Mouse (Mus musculus) hindbrain, embryonic 12.5 days (tissue): Measurements from ENCODE around the gene Trim38. TPM values are rescaled to one million over a fixed set of nuclear protein-coding genes. Genes with fewer than 3 reads are reported as not detected.

Source experiments
- ATAC-seq: fragments of 200-750 bp; cut with Nextera tagmentation; 2 replicates; pipeline ENCODE4 v1.8.0; 2017; ENCODE audit warnings: moderate TSS enrichment; ENCODE audit not compliant: low FRiP score
- H3K27ac ChIP-seq: fragments of 300-500 bp; sonication (generic); 2 replicates; pipeline ENCODE4 v1.5.1; 2016; ENCODE audit warnings: mild to moderate bottlenecking
- H3K27me3 ChIP-seq: fragments of 300-500 bp; sonication (generic); 2 replicates; pipeline ENCODE4 v1.6.1; 2016; ENCODE audit warnings: mild to moderate bottlenecking
- H3K36me3 ChIP-seq: fragments of 300-500 bp; sonication (generic); 2 replicates; pipeline ENCODE4 v1.6.1; 2016; ENCODE audit warnings: mild to moderate bottlenecking
- H3K4me1 ChIP-seq: fragments of 300-500 bp; sonication (generic); 2 replicates; pipeline ENCODE4 v1.6.1; 2016
- H3K4me2 ChIP-seq: fragments of 300-500 bp; sonication (generic); replicated peaks from 2 replicates; pipeline ENCODE4 v1.6.1; 2016; ENCODE audit warnings: mild to moderate bottlenecking
- H3K4me3 ChIP-seq: fragments of 300-500 bp; sonication (generic); 2 replicates; pipeline ENCODE4 v1.5.1; 2016; ENCODE audit warnings: mild to moderate bottlenecking
- H3K9ac ChIP-seq: fragments of 300-500 bp; sonication (generic); 2 replicates; pipeline ENCODE4 v1.6.1; 2016; ENCODE audit warnings: mild to moderate bottlenecking, moderate library complexity
- H3K9me3 ChIP-seq: fragments of 300-500 bp; sonication (generic); replicated peaks from 2 replicates; pipeline ENCODE4 v1.6.1; 2016; ENCODE audit warnings: mild to moderate bottlenecking
- WGBS: fragments of 180-500 bp; shearing (Covaris S2); methylation state at CpG from one replicate; pipeline ENCODE4 v1.1.7; 2016; 5-methylcytosine and 5-hydroxymethylcytosine counted together
- microRNA-seq: library from miRNA; unstranded; fragments of <30 nt; microRNA quantifications from one replicate; pipeline ENCODE4, GENCODE M21; 2017
- polyA plus RNA-seq: library from polyadenylated mRNA; unstranded; fragments of >200 nt; fragmentation: Nextera tagmentation; extraction: Ambion mirVana; gene quantifications from 2 replicates; pipeline ENCODE4 v1.2.1, GENCODE M21; 2016

The Trim38 gene
- polyA plus RNA-seq, 1 experiment from 2014 or later = not detected

- H3K36me3 ChIP-seq = no peaks in the 10 kb centered on the region
- H3K4me2 ChIP-seq = no peak overlapping the region
- H3K27me3 ChIP-seq = no peaks in the 10 kb centered on the region
- no peak overlapping the region for H3K4me3 ChIP-seq
- WGBS = 88% methylated on average over 5 of the region's 5 CpGs
- no peaks in the 10 kb centered on the region for H3K9me3 ChIP-seq
- H3K4me1 ChIP-seq = no peaks in the 10 kb centered on the region
- no peak overlapping the region for H3K27ac ChIP-seq
- no peak overlapping the region for H3K9ac ChIP-seq
- ATAC-seq = no peak
Measured at GRCm38 (mm10) chr13:23834836-23835235, 65.1 kb downstream of the Trim38 start.

- 95% methylated on average over 5 of the region's 5 CpGs for WGBS
- Histone ChIP-seq H3K9me3 (no peaks in the 10 kb centered on the region), H3K4me2 (no peak overlapping the region), H3K4me1 (no peaks in the 10 kb centered on the region), H3K4me3 (no peak overlapping the region), H3K27ac (no peak overlapping the region), H3K27me3 (no peaks in the 10 kb centered on the region), H3K9ac (no peak overlapping the region), H3K36me3 (no peaks in the 10 kb centered on the region)
- no peak for ATAC-seq
Measured at GRCm38 (mm10) chr13:23836630-23837029, 66.9 kb downstream of the Trim38 start.

DNA sequence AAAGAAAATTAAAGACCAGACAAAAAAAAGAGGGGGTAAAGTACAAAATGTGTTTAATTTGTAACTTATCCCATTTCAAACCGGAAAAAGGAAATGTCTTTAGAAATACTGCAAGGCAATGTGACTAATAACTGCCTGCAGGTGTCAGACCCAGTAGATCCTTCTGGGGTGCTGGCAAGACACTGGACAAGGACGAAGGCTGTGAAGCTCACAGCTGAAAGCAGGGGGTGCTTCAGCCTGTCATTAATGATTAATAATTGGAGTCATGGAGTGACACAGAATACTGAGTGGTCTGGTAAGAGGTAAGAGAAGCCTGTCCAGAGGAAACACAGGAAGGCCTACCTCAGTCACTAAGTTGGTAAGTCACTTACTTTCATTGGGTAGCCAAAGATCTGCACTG lies 69.6 kb downstream of the Trim38 start, which contains the start of gene Slc17a3:
Gene Slc17a3 (plus strand): TSS at position 127 of the 400 bp plus-strand sequence.
- H3K36me3 ChIP-seq = no peaks in the 10 kb centered on the region
- no peaks in the 10 kb centered on the region for H3K9me3 ChIP-seq
- no peak within 1 kb of the TSS for H3K9ac ChIP-seq
- no peak within 1 kb of the TSS for H3K27ac ChIP-seq
- 81% methylated on average over 2 of the region's 2 CpGs for WGBS
- ATAC-seq = no peak
- no peaks in the 10 kb centered on the region for H3K4me1 ChIP-seq
- no peak within 1 kb of the TSS for H3K4me2 ChIP-seq
- H3K27me3 ChIP-seq = no peaks in the 10 kb centered on the region
- H3K4me3 ChIP-seq = no peak within 1 kb of the TSS

Small RNA genes within 50 kb of the gene (microRNA-seq; reads per million reads assigned to microRNA genes)
- gene Gm44314 (not detected), gene Gm44484 (not detected)

Other genes starting within 250 kb of the Trim38 start
- 5.7 and 6.9 TPM in 2 replicates for gene Hist1h4h, start 238.9 kb upstream of the Trim38 start, polyA plus RNA-seq
- gene Hist1h2af, start 236.0 kb upstream of the Trim38 start, polyA plus RNA-seq = 5.2 TPM in 1 of 2 replicates, not detected in the other
- 2.2 and 4.4 TPM in 2 replicates for gene Hist1h3g, start 234.5 kb upstream of the Trim38 start, polyA plus RNA-seq
- gene Hist1h2bh, start 226.5 kb upstream of the Trim38 start, polyA plus RNA-seq = 0.37 and 0.57 TPM in 2 replicates
- gene Hist1h3f, start 225.9 kb upstream of the Trim38 start, polyA plus RNA-seq = 0.66 and 1.4 TPM in 2 replicates
- gene Hist1h4f, start 218.3 kb upstream of the Trim38 start, polyA plus RNA-seq = 1.4 TPM in 1 of 2 replicates, not detected in the other
- 0.23 and 0.39 TPM in 2 replicates for gene Hist1h1d, start 216.7 kb upstream of the Trim38 start, polyA plus RNA-seq
- gene Hist1h3e, start 207.5 kb upstream of the Trim38 start, polyA plus RNA-seq = 4.4 and 5.6 TPM in 2 replicates
- gene Hist1h2ae, start 198.7 kb upstream of the Trim38 start, polyA plus RNA-seq = 67.4 and 81.6 TPM in 2 replicates
- gene Hist1h2bg, start 198.5 kb upstream of the Trim38 start, polyA plus RNA-seq = 4.8 and 7.1 TPM in 2 replicates
- gene Hist1h2bf, start 195.7 kb upstream of the Trim38 start, polyA plus RNA-seq = 4.4 and 7.2 TPM in 2 replicates
- 0.46 and 2.5 TPM in 2 replicates for gene Hist1h2ad, start 195.5 kb upstream of the Trim38 start, polyA plus RNA-seq
- 2.2 and 4.8 TPM in 2 replicates for gene Hist1h3d, start 194.2 kb upstream of the Trim38 start, polyA plus RNA-seq
- gene Hist1h4d, start 188.3 kb upstream of the Trim38 start, polyA plus RNA-seq = 66.9 and 82.3 TPM in 2 replicates
- 1.9 and 2.2 TPM in 2 replicates for gene Hist1h2be, start 148.8 kb upstream of the Trim38 start, polyA plus RNA-seq
- 17.0 and 18.8 TPM in 2 replicates for gene Hist1h1e, start 147.4 kb upstream of the Trim38 start, polyA plus RNA-seq
- 0.72 and 0.93 TPM in 2 replicates for gene Hist1h2ac, start 86.0 kb upstream of the Trim38 start, polyA plus RNA-seq
- gene Hist1h2bc, start 85.7 kb upstream of the Trim38 start, polyA plus RNA-seq = 25.1 and 26.1 TPM in 2 replicates
- not detected in 2 replicates for gene Hist1h1t, start 74.1 kb upstream of the Trim38 start, polyA plus RNA-seq
- gene Hist1h4c, start 71.5 kb upstream of the Trim38 start, polyA plus RNA-seq = 3.6 and 4.2 TPM in 2 replicates
- gene Hfe, start 59.1 kb upstream of the Trim38 start, polyA plus RNA-seq = 4.9 and 5.2 TPM in 2 replicates
- 15.0 and 15.4 TPM in 2 replicates for gene Hist1h1c, start 31.1 kb upstream of the Trim38 start, polyA plus RNA-seq
- gene Hist1h3c, start 24.3 kb upstream of the Trim38 start, polyA plus RNA-seq = 9.7 and 11.6 TPM in 2 replicates
- 2.2 and 2.9 TPM in 2 replicates for gene Hist1h2bb, start 23.2 kb upstream of the Trim38 start, polyA plus RNA-seq
- 22.4 and 45.2 TPM in 2 replicates for gene Hist1h2ab, start 18.8 kb upstream of the Trim38 start, polyA plus RNA-seq
- 4.5 and 11.1 TPM in 2 replicates for gene Hist1h3b, start 17.6 kb upstream of the Trim38 start, polyA plus RNA-seq
- gene Hist1h4b, start 12.9 kb upstream of the Trim38 start, polyA plus RNA-seq = 5.0 and 5.5 TPM in 2 replicates
- gene Hist1h4a, start 8.7 kb upstream of the Trim38 start, polyA plus RNA-seq = 0.72 TPM in 1 of 2 replicates, not detected in the other
- gene Hist1h3a, start 7.5 kb upstream of the Trim38 start, polyA plus RNA-seq = 3.3 and 6.1 TPM in 2 replicates
- gene Hist1h1a, start 6.2 kb upstream of the Trim38 start, polyA plus RNA-seq = 2.4 and 2.7 TPM in 2 replicates
- not detected in 2 replicates for gene Slc17a2, start 37.1 kb downstream of the Trim38 start, polyA plus RNA-seq
- gene Slc17a3, start 69.5 kb downstream of the Trim38 start, polyA plus RNA-seq = not detected in 2 replicates
- not detected in 2 replicates for gene Slc17a1, start 97.8 kb downstream of the Trim38 start, polyA plus RNA-seq
- 0.09 TPM in 1 of 2 replicates, not detected in the other for gene Slc17a4, start 145.1 kb downstream of the Trim38 start, polyA plus RNA-seq
- not detected in 2 replicates for gene Hist1h2ba, start 164.2 kb downstream of the Trim38 start, polyA plus RNA-seq
- gene Hist1h2aa, start 164.5 kb downstream of the Trim38 start, polyA plus RNA-seq = not detected in 2 replicates
- 0.14 TPM in 1 of 2 replicates, not detected in the other for gene Scgn, start 221.3 kb downstream of the Trim38 start, polyA plus RNA-seq